Mouse (Mus musculus) layer of hippocampus, adult 2 months (tissue): ENCODE results near the gene Zfp935. TPM values are rescaled to one million over a fixed set of nuclear protein-coding genes. Genes with fewer than 3 reads are reported as not detected.
"Not testable (repeated sequence)": the region's sequence is repeated elsewhere in the genome, so short reads cannot be mapped to it uniquely, and the experiment has no call there.

Experiments used
- DNase-seq, 2 experiments: peaks; one replicate each; pipeline ENCODE4 v3.0.0; 2022; ENCODE audit warnings: low spot score in 2 of 2
- H3K27ac ChIP-seq: fragments of 200-600 bp; 2 replicates; pipeline ENCODE4 v1.8.1; 2022
- H3K4me3 ChIP-seq: fragments of 200-600 bp; 2 replicates; pipeline ENCODE4 v1.8.1; 2022; ENCODE audit warnings: mild to moderate bottlenecking
- CTCF ChIP-seq: fragments of 200-600 bp; conservative IDR thresholded peaks from 2 replicates; pipeline ENCODE4 v1.8.1; 2022; ENCODE audit warnings: antibody characterized with exemption, mild to moderate bottlenecking, moderate library complexity
- long read RNA-seq, 2 experiments: library from polyadenylated mRNA; stranded (forward); transcript quantifications; one replicate each; pipeline ENCODE4 v2.0.0; 2021; ENCODE audit warnings: borderline mapping rate in 2 of 2
- microRNA-seq, 2 experiments: library from miRNA; unstranded; fragments of <30 nt; microRNA quantifications; one replicate each; pipeline ENCODE4 v1.2.0; 2021
- total RNA-seq, 2 experiments: library from RNA; stranded (reverse); gene quantifications; 2 replicates each; pipeline ENCODE4 v1.2.3; 2021

Zfp935 gene
- 1 to 10 TPM; 1.6 to 2.0 TPM for total RNA-seq
- long read RNA-seq, experiment 1, result 0 reads
- long read RNA-seq, experiment 2, result 0 reads

GRCm38 (mm10) chr13:62558189-62559110 is at the start of gene Zfp935:
TSS of gene Zfp935 (minus strand) at chr13:62558511.
- H3K4me3 ChIP-seq, result peak within 1 kb of the TSS; percentile 59
- peak within 1 kb of the TSS; percentile 61; the same call in 1 of the 2 replicates for H3K27ac ChIP-seq
- peak; percentile 58 to 70 for DNase-seq

- DNase-seq, H3K27ac ChIP-seq, H3K4me3 ChIP-seq: not testable (repeated sequence)
These were observed 12.8 kb upstream of the Zfp935 start, which contains the start of gene Zfp934 for GRCm38 (mm10) chr13:62571099-62571498. TSS of gene Zfp934 (minus strand) at chr13:62571199.

GRCm38 (mm10) chr13:62561696-62562095 is 3.4 kb upstream of the Zfp935 start:
- DNase-seq, result peak in 1 of 2 experiments; percentile 9
- not testable (repeated sequence) for H3K4me3 ChIP-seq, H3K27ac ChIP-seq
- peak; percentile 47 for TF ChIP-seq CTCF

- DNase-seq, H3K27ac ChIP-seq, H3K4me3 ChIP-seq: not testable (repeated sequence)
These were observed 28.2 kb downstream of the Zfp935 start for GRCm38 (mm10) chr13:62530129-62530528.

DNA sequence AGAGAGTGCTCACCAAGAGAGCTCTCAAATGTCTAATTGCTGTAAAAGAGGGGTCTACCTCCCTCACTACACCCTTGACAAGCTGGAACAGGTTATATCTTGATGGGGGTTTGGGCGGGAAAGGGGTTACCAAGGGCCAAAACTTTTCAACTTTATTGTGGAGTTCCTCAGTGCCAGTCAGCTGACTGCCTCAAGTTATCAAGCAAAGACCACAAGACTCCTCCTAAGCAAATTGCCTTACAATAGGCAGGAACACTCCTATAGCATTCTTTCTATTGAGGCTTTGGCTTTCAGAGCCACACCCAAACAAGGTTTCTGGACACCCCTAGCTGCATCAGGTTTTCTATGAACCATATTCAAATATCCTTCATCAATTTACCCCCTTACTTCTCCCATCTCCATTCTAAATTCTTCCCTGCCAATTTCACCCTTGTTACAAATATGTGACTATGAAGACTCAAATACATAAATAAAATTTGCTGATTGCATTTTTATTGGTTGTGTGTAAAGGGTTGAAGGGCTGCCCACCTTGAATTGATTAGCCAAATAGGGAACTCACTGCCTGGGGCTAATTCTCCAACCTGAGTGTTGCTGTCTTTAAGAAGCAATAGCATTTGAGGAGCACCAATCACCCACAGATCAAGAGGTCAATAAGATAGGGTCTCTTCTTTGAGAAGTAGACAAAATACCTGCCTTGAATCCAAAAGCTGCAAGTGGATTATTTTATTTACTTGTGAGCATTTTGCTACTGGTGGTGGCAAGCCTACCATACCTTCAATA is 47.5 kb downstream of the Zfp935 start:
- not testable (repeated sequence) for DNase-seq, H3K27ac ChIP-seq, H3K4me3 ChIP-seq

GRCm38 (mm10) chr13:62472661-62473060 is 85.7 kb downstream of the Zfp935 start:
- not testable (repeated sequence) for H3K27ac ChIP-seq

GRCm38 (mm10) chr13:62469947-62470346 is 88.4 kb downstream of the Zfp935 start:
- TF ChIP-seq CTCF, result peak; percentile 71
- DNase-seq, H3K27ac ChIP-seq, H3K4me3 ChIP-seq: not testable (repeated sequence)

More at GRCm38 (mm10) chr13:62472661-62473060, 85.7 kb downstream of the Zfp935 start:
- H3K4me3 ChIP-seq, DNase-seq: not testable (repeated sequence)

GRCm38 (mm10) chr13:62466424-62467334 is 91.6 kb downstream of the Zfp935 start, which contains the start of gene Gm49359:
TSS of gene Gm49359 (minus strand) at chr13:62466832.
- DNase-seq, result peak; percentile 85 to 88
- H3K4me3 ChIP-seq, result peak within 1 kb of the TSS; percentile 80
- peak within 1 kb of the TSS; percentile 87 for H3K27ac ChIP-seq

Small RNA genes within 50 kb of the gene (microRNA-seq; reads per million reads assigned to microRNA genes)
- gene Gm22256, result 0 to 0.55 reads per million in 2 experiments

Other genes starting within 250 kb of the Zfp935 start
- under 1 TPM; 0.71 to 0.72 TPM for gene Gm3604, start 175.3 kb downstream of the Zfp935 start, total RNA-seq
- 10 to 100 TPM; 12.1 to 12.6 TPM for gene Gm49359, start 91.7 kb downstream of the Zfp935 start, total RNA-seq
- 1 to 10 TPM; 7.9 to 8.4 TPM for gene Zfp934, start 12.7 kb upstream of the Zfp935 start, total RNA-seq
- gene 6720489N17Rik, start 65.7 kb upstream of the Zfp935 start, total RNA-seq, result 1 to 10 TPM; 4.5 to 4.8 TPM
- 10 to 100 TPM; 13.0 to 14.5 TPM for gene Platr25, start 202.2 kb upstream of the Zfp935 start, total RNA-seq
- 1 to 10 TPM; 7.7 to 8.3 TPM for gene Gm5141, start 227.3 kb upstream of the Zfp935 start, total RNA-seq